Mouse (Mus musculus) monocyte, adult 2 months (primary cell): Measurements from ENCODE around the gene Hoxa4.
A peak's percentile ranks its signal among the peaks of the same experiment; 100 is the strongest.

ENCODE experiments used
- DNase-seq, 2 experiments: peaks; one replicate each; pipeline ENCODE4 v3.0.0; 2022; ENCODE audit warnings: low spot score in 2 of 2, low read depth in 1 of 2

Hoxa4 gene

GRCm38 (mm10) chr6:52190906-52191810, at the start of gene Hoxa4:
Gene Hoxa4 (minus strand): TSS chr6:52191753.
- no peak for DNase-seq

- DNase-seq: no peak
These were observed 49.6 kb upstream of the Hoxa4 start for GRCm38 (mm10) chr6:52241001-52241621.

- DNase-seq: peak; percentile 52 to 75
These were observed 48.9 kb upstream of the Hoxa4 start, which contains the start of gene Hoxa10 for GRCm38 (mm10) chr6:52240389-52241000. Gene Hoxa10 (minus strand): TSS chr6:52240854.

GRCm38 (mm10) chr6:52239625-52240388, 48.3 kb upstream of the Hoxa4 start:
- no peak for DNase-seq

- no peak for DNase-seq
These were observed 47.4 kb upstream of the Hoxa4 start for GRCm38 (mm10) chr6:52238976-52239375.

GRCm38 (mm10) chr6:52238155-52238545, 46.6 kb upstream of the Hoxa4 start:
- DNase-seq: no peak

GRCm38 (mm10) chr6:52237346-52238154, 46.0 kb upstream of the Hoxa4 start:
- no peak for DNase-seq

GRCm38 (mm10) chr6:52236806-52237205, 45.3 kb upstream of the Hoxa4 start:
- DNase-seq: no peak

- no peak for DNase-seq
These were observed 44.3 kb upstream of the Hoxa4 start for GRCm38 (mm10) chr6:52235866-52236265.

- no peak for DNase-seq
These were observed 43.7 kb upstream of the Hoxa4 start for GRCm38 (mm10) chr6:52235267-52235666.

GRCm38 (mm10) chr6:52234428-52235140, 43.0 kb upstream of the Hoxa4 start:
- no peak for DNase-seq

- DNase-seq: no peak
These were observed 42.2 kb upstream of the Hoxa4 start for GRCm38 (mm10) chr6:52233546-52234427.

GRCm38 (mm10) chr6:52232984-52233545, 41.5 kb upstream of the Hoxa4 start:
- DNase-seq: no peak

GRCm38 (mm10) chr6:52232568-52232965, 41.0 kb upstream of the Hoxa4 start:
- DNase-seq: no peak

GRCm38 (mm10) chr6:52231885-52232567, 40.5 kb upstream of the Hoxa4 start:
- DNase-seq: no peak

GRCm38 (mm10) chr6:52230516-52231165, 39.1 kb upstream of the Hoxa4 start, which contains the start of gene Hoxa9:
Gene Hoxa9 (minus strand): TSS chr6:52231089.
- DNase-seq: no peak
